Mouse (Mus musculus) layer of hippocampus, adult 8-10 months (tissue): ENCODE measurements at regions not wholly inside any gene's neighbourhood (a gene's known extent, or its start where the extent isn't known, plus 50 kb on each side); places are given as distances from the start of the nearest gene placed in this dataset.

Experiments
- DNase-seq, 2 experiments: peaks; one replicate each; pipeline ENCODE4 v3.0.0; 2022; ENCODE audit warnings: low spot score in 2 of 2

GRCm38 (mm10) chr7:114912109-114912508 lies 168.6 kb downstream of the Insc start:
- DNase-seq = no peak

GRCm38 (mm10) chr7:114922155-114922554 lies 178.7 kb downstream of the Insc start:
- DNase-seq = peak; percentile 30 to 62

- no peak for DNase-seq
Observed at GRCm38 (mm10) chr7:114933861-114934260, 190.4 kb downstream of the Insc start.

GRCm38 (mm10) chr7:114950759-114951158 lies 207.3 kb downstream of the Insc start:
- no peak for DNase-seq

GRCm38 (mm10) chr7:114963206-114963605 lies 219.7 kb downstream of the Insc start:
- no peak for DNase-seq

GRCm38 (mm10) chr7:114965923-114966322 lies 222.4 kb downstream of the Insc start:
- no peak for DNase-seq

- DNase-seq = no peak
Observed at GRCm38 (mm10) chr7:114986481-114986880, 243.0 kb downstream of the Insc start.

- DNase-seq = no peak
Observed at GRCm38 (mm10) chr7:114991255-114991654, 247.8 kb downstream of the Insc start.

GRCm38 (mm10) chr7:114992440-114992839 lies 248.9 kb downstream of the Insc start:
- DNase-seq = no peak

GRCm38 (mm10) chr7:115000796-115001524 lies 257.5 kb downstream of the Insc start:
- peak in 1 of 2 experiments; percentile 4 for DNase-seq

- DNase-seq = no peak
Observed at GRCm38 (mm10) chr7:115014253-115014998, 270.9 kb downstream of the Insc start.

GRCm38 (mm10) chr7:115019369-115019958 lies 276.0 kb downstream of the Insc start:
- no peak for DNase-seq

- DNase-seq = no peak
Observed at GRCm38 (mm10) chr7:115020023-115020422, 276.5 kb downstream of the Insc start.

GRCm38 (mm10) chr7:115025803-115026202 lies 282.3 kb downstream of the Insc start:
- no peak for DNase-seq

GRCm38 (mm10) chr7:115027685-115028084 lies 284.2 kb downstream of the Insc start:
- DNase-seq = peak in 1 of 2 experiments; percentile 7

- no peak for DNase-seq
Observed at GRCm38 (mm10) chr7:115033987-115034386, 290.5 kb downstream of the Insc start.

GRCm38 (mm10) chr7:115055527-115055926 lies 312.0 kb downstream of the Insc start:
- no peak for DNase-seq

GRCm38 (mm10) chr7:115056992-115057645 lies 313.6 kb downstream of the Insc start:
- no peak for DNase-seq

- DNase-seq = no peak
Observed at GRCm38 (mm10) chr7:115057736-115058135, 314.2 kb downstream of the Insc start.

GRCm38 (mm10) chr7:115060171-115060570 lies 316.7 kb downstream of the Insc start:
- DNase-seq = no peak

- no peak for DNase-seq
Observed at GRCm38 (mm10) chr7:115062817-115063216, 319.3 kb downstream of the Insc start.

- DNase-seq = no peak
Observed at GRCm38 (mm10) chr7:115067641-115068040, 324.1 kb downstream of the Insc start.
